In the genomic region with DNA sequence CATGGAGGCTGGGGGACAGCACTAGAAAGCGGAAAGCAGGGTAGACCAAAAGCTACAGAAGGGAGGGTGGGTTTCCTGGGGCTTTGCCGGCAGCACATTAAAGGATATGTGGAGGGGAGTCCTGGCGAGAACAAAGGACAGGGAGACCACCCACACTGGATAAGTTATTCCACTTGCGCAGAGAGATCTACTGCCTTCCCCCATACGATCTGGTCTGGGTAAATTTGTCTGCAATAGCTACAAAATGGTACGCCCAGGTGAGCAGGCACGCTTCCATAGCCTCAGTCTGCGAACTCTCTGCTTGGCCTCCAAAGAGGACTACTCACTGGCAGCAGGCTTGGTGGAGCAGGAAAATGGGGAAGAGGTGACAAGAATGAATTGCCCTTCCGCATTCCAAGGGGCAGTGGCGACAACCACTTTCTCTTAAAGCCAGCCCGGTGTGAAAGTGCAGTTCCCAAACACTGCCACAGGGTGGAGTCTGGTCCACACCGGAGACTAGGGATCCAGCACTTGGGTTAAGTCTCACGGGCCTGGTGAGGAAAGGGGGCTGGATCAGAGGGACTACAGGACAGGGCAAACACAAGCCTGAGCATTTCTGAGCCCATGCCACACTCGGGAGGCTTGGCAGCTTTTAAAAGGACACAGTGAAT, we compare ENCODE assay signal across 8 mouse cellular contexts. TPM values are rescaled to one million over a fixed set of nuclear protein-coding genes. Genes with fewer than 3 reads are reported as not detected.
DNase-seq lines count a peak whose midpoint lies in the region; ATAC-seq lines count a peak whose summit lies in the region.

No protein-coding gene starts in this region.

- H3K4me1 ChIP-seq in megakaryocyte, embryonic 14.5 days, result peaks cover 35% of the 10 kb centered on the region

- no peaks in the 10 kb centered on the region for H3K36me3 ChIP-seq in megakaryocyte, embryonic 14.5 days (replicated peaks; ENCODE audit: low read length)

- ATAC-seq in activated CD4-positive, CD25-positive, alpha-beta regulatory T cell, adult 4 months, result peak; percentile 24

- peak; percentile 93 for DNase-seq in embryo, embryonic 10 days (ENCODE audit: low spot score)
- DNase-seq in gastrocnemius, postnatal 10 days, result peak; percentile 76
- peak; percentile 88 for DNase-seq in induced T-regulatory cell, adult 2 months (ENCODE audit: low read depth)
- peak; percentile 52 to 80 for DNase-seq in left cerebral cortex, adult 8-10 months (ENCODE audit: low spot score in 2 of 2)
- peak; percentile 86 to 88 for DNase-seq in right cerebral cortex, postnatal 10 days (ENCODE audit: low spot score in 2 of 2)
- peak; percentile 74 for DNase-seq in urinary bladder, postnatal 25 days (ENCODE audit: low spot score)

- H3K9me3 ChIP-seq in megakaryocyte, embryonic 14.5 days, result no peaks in the 10 kb centered on the region

- peak overlapping the region; percentile 90 for H3K4me3 ChIP-seq in megakaryocyte, embryonic 14.5 days (replicated peaks)

- no peaks in the 10 kb centered on the region for H3K27me3 ChIP-seq in megakaryocyte, embryonic 14.5 days (replicated peaks)

RNA-seq across cellular contexts. Expression of a gene that starts 50.9 kb away (rescaled TPM):
- polyA plus RNA-seq in activated CD4-positive, CD25-positive, alpha-beta regulatory T cell, adult 4 months (2017; shearing (Covaris generic)), result 10 to 100 TPM in 1 of 2 experiments, 1 to 10 TPM in 1; 8.8 to 17.4 TPM
- 10 to 100 TPM; 23.6 to 25.1 TPM for total RNA-seq in gastrocnemius, postnatal 10 days (2021)
- 10 to 100 TPM; 13.4 to 16.2 (median 13.9) TPM for total RNA-seq in left cerebral cortex, adult 8-10 months (2022)
- polyA plus RNA-seq in megakaryocyte, embryonic 14.5 days (2012; ENCODE audit: insufficient read depth, low replicate concordance), result 1.6 and 8.4 TPM in 2 replicates

Comparison
In these comparisons a context has a peak if more than half of its experiments do, and no peak if none do; other contexts are left out.
1. Peak in every context shown above with its lines: DNase-seq, ATAC-seq and H3K4me3 ChIP-seq.